ENCODE assay signal across 8 mouse cellular contexts in genomic region chr7:126781661-126782370, GRCm38 (mm10). TPM values are rescaled to one million over a fixed set of nuclear protein-coding genes. Genes with fewer than 3 reads are reported as not detected.
DNase-seq lines count a peak whose midpoint lies in the region; ATAC-seq and TF ChIP-seq lines count a peak whose summit lies in the region.

No protein-coding gene starts in this region.

- TF ChIP-seq CTCF in hindbrain, postnatal 0 days (IDR thresholded peaks at IDR 0.05; ENCODE audit: low read depth), result no peak

- 37% methylated on average over 11 of the region's 11 CpGs for WGBS in heart, embryonic 12.5 days
- 35% methylated on average over 11 of the region's 11 CpGs for WGBS in embryonic facial prominence, embryonic 14.5 days
- 39% methylated on average over 11 of the region's 11 CpGs for WGBS in hindbrain, postnatal 0 days
- WGBS in midbrain, embryonic 15.5 days, result 44% methylated on average over 11 of the region's 11 CpGs

- no peak for ATAC-seq in heart, embryonic 12.5 days (ENCODE audit: insufficient number of reproducible peaks, low FRiP score)
- ATAC-seq in embryonic facial prominence, embryonic 14.5 days (ENCODE audit: low read depth), result no peak
- no peak for ATAC-seq in hindbrain, postnatal 0 days
- ATAC-seq in midbrain, embryonic 15.5 days (replicated peaks), result no peak

- no peak overlapping the region for H3K27ac ChIP-seq in heart, embryonic 12.5 days (ENCODE audit: poor library complexity, severe bottlenecking)
- H3K27ac ChIP-seq in embryonic facial prominence, embryonic 14.5 days (replicated peaks; ENCODE audit: low read depth, low read length), result no peak overlapping the region
- no peak overlapping the region for H3K27ac ChIP-seq in hindbrain, postnatal 0 days
- no peak overlapping the region for H3K27ac ChIP-seq in midbrain, embryonic 15.5 days

- peak overlapping the region; percentile 46; the same call in 1 of the 2 replicates for H3K4me3 ChIP-seq in heart, embryonic 12.5 days
- H3K4me3 ChIP-seq in embryonic facial prominence, embryonic 14.5 days (ENCODE audit: low read depth, low read length), result no peak overlapping the region
- no peak overlapping the region for H3K4me3 ChIP-seq in hindbrain, postnatal 0 days (ENCODE audit: low read length)
- H3K4me3 ChIP-seq in midbrain, embryonic 15.5 days, result no peak overlapping the region

- H3K4me2 ChIP-seq in heart, embryonic 12.5 days, result peak overlapping the region; percentile 91
- peak overlapping the region; percentile 93; the same call in 1 of the 2 replicates for H3K4me2 ChIP-seq in embryonic facial prominence, embryonic 14.5 days (ENCODE audit: low read depth, low read length)
- H3K4me2 ChIP-seq in hindbrain, postnatal 0 days (ENCODE audit: low read depth, low read length), result peak overlapping the region; percentile 96
- peak overlapping the region; percentile 92 for H3K4me2 ChIP-seq in midbrain, embryonic 15.5 days

- no peaks in the 10 kb centered on the region for H3K27me3 ChIP-seq in heart, embryonic 12.5 days (replicated peaks)
- H3K27me3 ChIP-seq in embryonic facial prominence, embryonic 14.5 days (replicated peaks; ENCODE audit: control insufficient read depth, insufficient read depth, low read length), result no peaks in the 10 kb centered on the region
- no peaks in the 10 kb centered on the region for H3K27me3 ChIP-seq in hindbrain, postnatal 0 days (ENCODE audit: insufficient read depth, low read length)
- no peaks in the 10 kb centered on the region for H3K27me3 ChIP-seq in midbrain, embryonic 15.5 days (replicated peaks)

- H3K36me3 ChIP-seq in heart, embryonic 12.5 days, result peaks cover 44% of the 10 kb centered on the region
- peaks cover 40% of the 10 kb centered on the region for H3K36me3 ChIP-seq in embryonic facial prominence, embryonic 14.5 days (ENCODE audit: control insufficient read depth, insufficient read depth, low read length)
- H3K36me3 ChIP-seq in hindbrain, postnatal 0 days (ENCODE audit: insufficient read depth, low read length), result peaks cover 22% of the 10 kb centered on the region
- H3K36me3 ChIP-seq in midbrain, embryonic 15.5 days (replicated peaks), result peaks cover 23% of the 10 kb centered on the region

- intact Hi-C loops in heart, postnatal 14 days (cut with DNase I), result no loop called here

- DNase-seq in heart, postnatal 14 days, result no peak
- DNase-seq in embryonic facial prominence, embryonic 14.5 days (ENCODE audit: low spot score), result no peak
- DNase-seq in hindbrain, postnatal 0 days (ENCODE audit: low spot score), result no peak
- DNase-seq in retina, embryonic 14.5 days (ENCODE audit: low spot score), result no peak
- DNase-seq in yolk sac, embryonic 10.5 days (ENCODE audit: low spot score), result no peak
- DNase-seq in layer of hippocampus, adult 11-12 months (ENCODE audit: low spot score), result no peak

- H3K9ac ChIP-seq in heart, embryonic 12.5 days, result 0 out of 2 replicates have a peak overlapping the region, but pooled peaks have one; percentile 70
- peak overlapping the region; percentile 66; the same call in 1 of the 2 replicates for H3K9ac ChIP-seq in embryonic facial prominence, embryonic 14.5 days (ENCODE audit: low read depth, low read length)
- H3K9ac ChIP-seq in hindbrain, postnatal 0 days (replicated peaks; ENCODE audit: low read length), result peak overlapping the region; percentile 54; the same call in 1 of the 2 replicates
- H3K9ac ChIP-seq in midbrain, embryonic 15.5 days, result no peak overlapping the region

- H3K9me3 ChIP-seq in heart, embryonic 12.5 days (replicated peaks), result no peaks in the 10 kb centered on the region
- no peaks in the 10 kb centered on the region for H3K9me3 ChIP-seq in embryonic facial prominence, embryonic 14.5 days (ENCODE audit: control insufficient read depth, low read length)
- no peaks in the 10 kb centered on the region for H3K9me3 ChIP-seq in hindbrain, postnatal 0 days (ENCODE audit: low read length)
- H3K9me3 ChIP-seq in midbrain, embryonic 15.5 days, result no peaks in the 10 kb centered on the region

- H3K4me1 ChIP-seq in heart, embryonic 12.5 days (replicated peaks), result peaks cover 34% of the 10 kb centered on the region
- H3K4me1 ChIP-seq in embryonic facial prominence, embryonic 14.5 days (ENCODE audit: control insufficient read depth, insufficient read depth, low read length), result peaks cover 27% of the 10 kb centered on the region
- H3K4me1 ChIP-seq in hindbrain, postnatal 0 days (ENCODE audit: insufficient read depth, low read length), result peaks cover 28% of the 10 kb centered on the region
- peaks cover 42% of the 10 kb centered on the region for H3K4me1 ChIP-seq in midbrain, embryonic 15.5 days

RNA-seq across cellular contexts. Expression of gene Tbx6, which starts 0.5 kb away (rescaled TPM):
- polyA plus RNA-seq in heart, embryonic 12.5 days (2016; fragmentation: Nextera tagmentation; extraction: Ambion mirVana), result 0.27 and 0.33 TPM in 2 replicates
- under 1 TPM; 0.44 to 0.62 TPM for total RNA-seq in heart, postnatal 14 days (2021)
- 0.24 and 0.35 TPM in 2 replicates for polyA plus RNA-seq in embryonic facial prominence, embryonic 14.5 days (2014; fragmentation: Nextera tagmentation; extraction: Ambion mirVana)
- total RNA-seq in hindbrain, postnatal 0 days (2014; rRNA removed), result 0.16 and 2.1 TPM in 2 replicates
- polyA plus RNA-seq in hindbrain, postnatal 0 days (2015; fragmentation: Nextera tagmentation; extraction: Ambion mirVana), result 0.26 and 0.29 TPM in 2 replicates
- 0.37 and 0.57 TPM in 2 replicates for polyA plus RNA-seq in midbrain, embryonic 15.5 days (2015; fragmentation: Nextera tagmentation; extraction: Ambion mirVana)

RNA-seq across cellular contexts. Expression of gene Ypel3, which starts 5.1 kb away (rescaled TPM):
- 74.8 and 78.7 TPM in 2 replicates for polyA plus RNA-seq in heart, embryonic 12.5 days (2016; fragmentation: Nextera tagmentation; extraction: Ambion mirVana)
- 10 to 100 TPM; 62.9 to 77.1 TPM for total RNA-seq in heart, postnatal 14 days (2021)
- 117 and 123 TPM in 2 replicates for polyA plus RNA-seq in embryonic facial prominence, embryonic 14.5 days (2014; fragmentation: Nextera tagmentation; extraction: Ambion mirVana)
- 163 and 240 TPM in 2 replicates for total RNA-seq in hindbrain, postnatal 0 days (2014; rRNA removed)
- polyA plus RNA-seq in hindbrain, postnatal 0 days (2015; fragmentation: Nextera tagmentation; extraction: Ambion mirVana), result 239 and 242 TPM in 2 replicates
- 201 and 224 TPM in 2 replicates for polyA plus RNA-seq in midbrain, embryonic 15.5 days (2015; fragmentation: Nextera tagmentation; extraction: Ambion mirVana)

RNA-seq across cellular contexts. Expression of gene Ppp4c, which starts 10.5 kb away (rescaled TPM):
- 181 and 192 TPM in 2 replicates for polyA plus RNA-seq in heart, embryonic 12.5 days (2016; fragmentation: Nextera tagmentation; extraction: Ambion mirVana)
- 10 to 100 TPM; 38.8 to 49.6 TPM for total RNA-seq in heart, postnatal 14 days (2021)
- 214 and 256 TPM in 2 replicates for polyA plus RNA-seq in embryonic facial prominence, embryonic 14.5 days (2014; fragmentation: Nextera tagmentation; extraction: Ambion mirVana)
- 126 and 199 TPM in 2 replicates for total RNA-seq in hindbrain, postnatal 0 days (2014; rRNA removed)
- 142 and 143 TPM in 2 replicates for polyA plus RNA-seq in hindbrain, postnatal 0 days (2015; fragmentation: Nextera tagmentation; extraction: Ambion mirVana)
- polyA plus RNA-seq in midbrain, embryonic 15.5 days (2015; fragmentation: Nextera tagmentation; extraction: Ambion mirVana), result 191 and 192 TPM in 2 replicates

RNA-seq across cellular contexts. Expression of gene Fam57b, which starts 15.7 kb away (rescaled TPM):
- 0.17 and 0.45 TPM in 2 replicates for polyA plus RNA-seq in heart, embryonic 12.5 days (2016; fragmentation: Nextera tagmentation; extraction: Ambion mirVana)
- total RNA-seq in heart, postnatal 14 days (2021), result 10 to 100 TPM; 12.9 to 13.7 TPM
- polyA plus RNA-seq in embryonic facial prominence, embryonic 14.5 days (2014; fragmentation: Nextera tagmentation; extraction: Ambion mirVana), result 1.1 and 1.9 TPM in 2 replicates
- 40.1 and 44.8 TPM in 2 replicates for total RNA-seq in hindbrain, postnatal 0 days (2014; rRNA removed)
- 40.7 and 44.3 TPM in 2 replicates for polyA plus RNA-seq in hindbrain, postnatal 0 days (2015; fragmentation: Nextera tagmentation; extraction: Ambion mirVana)
- 60.4 and 65.4 TPM in 2 replicates for polyA plus RNA-seq in midbrain, embryonic 15.5 days (2015; fragmentation: Nextera tagmentation; extraction: Ambion mirVana)

RNA-seq across cellular contexts. Expression of gene Gdpd3, which starts 15.7 kb away (rescaled TPM):
- polyA plus RNA-seq in heart, embryonic 12.5 days (2016; fragmentation: Nextera tagmentation; extraction: Ambion mirVana), result 0.87 and 1.8 TPM in 2 replicates
- 1 to 10 TPM; 3.1 to 3.8 TPM for total RNA-seq in heart, postnatal 14 days (2021)
- 2.1 and 5.1 TPM in 2 replicates for polyA plus RNA-seq in embryonic facial prominence, embryonic 14.5 days (2014; fragmentation: Nextera tagmentation; extraction: Ambion mirVana)
- 0.43 and 3.4 TPM in 2 replicates for total RNA-seq in hindbrain, postnatal 0 days (2014; rRNA removed)
- 0.92 and 0.99 TPM in 2 replicates for polyA plus RNA-seq in hindbrain, postnatal 0 days (2015; fragmentation: Nextera tagmentation; extraction: Ambion mirVana)
- 2.2 and 2.3 TPM in 2 replicates for polyA plus RNA-seq in midbrain, embryonic 15.5 days (2015; fragmentation: Nextera tagmentation; extraction: Ambion mirVana)
